Mouse (Mus musculus) embryonic facial prominence, embryonic 15.5 days (tissue): ENCODE measurements around the gene Pecam1. TPM values are rescaled to one million over a fixed set of nuclear protein-coding genes. Genes with fewer than 3 reads are reported as not detected.

Source experiments
- ATAC-seq: fragments of 200-750 bp; cut with Nextera tagmentation; 2 replicates; pipeline ENCODE4 v1.8.0; 2017; ENCODE audit warnings: low read depth, moderate TSS enrichment; ENCODE audit not compliant: insufficient number of reproducible peaks, low FRiP score, low TSS enrichment
- H3K27ac ChIP-seq: fragments of 300-500 bp; sonication (generic); replicated peaks from 2 replicates; pipeline ENCODE4 v1.5.1; 2015; ENCODE audit warnings: mild to moderate bottlenecking, inconsistent platforms
- H3K27me3 ChIP-seq: fragments of 300-500 bp; sonication (generic); 2 replicates; pipeline ENCODE4 v1.6.1; 2015; ENCODE audit warnings: inconsistent platforms
- H3K36me3 ChIP-seq: fragments of 300-500 bp; sonication (generic); 2 replicates; pipeline ENCODE4 v1.6.1; 2015; ENCODE audit warnings: mild to moderate bottlenecking, inconsistent platforms
- H3K4me1 ChIP-seq: fragments of 300-500 bp; sonication (generic); 2 replicates; pipeline ENCODE4 v1.6.1; 2015; ENCODE audit warnings: inconsistent platforms
- H3K4me2 ChIP-seq: fragments of 300-500 bp; sonication (generic); replicated peaks from 2 replicates; pipeline ENCODE4 v1.6.1; 2015; ENCODE audit warnings: mild to moderate bottlenecking, inconsistent platforms
- H3K4me3 ChIP-seq: fragments of 300-500 bp; sonication (generic); replicated peaks from 2 replicates; pipeline ENCODE4 v1.5.1; 2015; ENCODE audit warnings: mild to moderate bottlenecking, inconsistent platforms
- H3K9ac ChIP-seq: fragments of 300-500 bp; sonication (generic); 2 replicates; pipeline ENCODE4 v1.6.1; 2015; ENCODE audit warnings: inconsistent platforms
- H3K9me3 ChIP-seq: fragments of 300-500 bp; sonication (generic); replicated peaks from 2 replicates; pipeline ENCODE4 v1.6.1; 2016; ENCODE audit warnings: inconsistent platforms
- WGBS: fragments of 180-500 bp; shearing (Covaris S2); methylation state at CpG from one replicate; pipeline ENCODE4 v1.1.7; 2015; 5-methylcytosine and 5-hydroxymethylcytosine counted together
- polyA plus RNA-seq: library from polyadenylated mRNA; unstranded; fragments of >200 nt; fragmentation: Nextera tagmentation; extraction: Ambion mirVana; gene quantifications from 2 replicates; pipeline ENCODE4 v1.2.1, GENCODE M21; 2015

Pecam1 gene
- polyA plus RNA-seq, 1 experiment from 2014 or later, result 43.7 TPM

- H3K9ac ChIP-seq, result no peak overlapping the region
- H3K27me3 ChIP-seq, result no peaks in the 10 kb centered on the region
- no peak for ATAC-seq
- no peaks in the 10 kb centered on the region for H3K4me1 ChIP-seq
- no peaks in the 10 kb centered on the region for H3K36me3 ChIP-seq
- no peak overlapping the region for H3K4me2 ChIP-seq
- H3K27ac ChIP-seq, result no peak overlapping the region
- no peak overlapping the region for H3K4me3 ChIP-seq
- 89% methylated on average over 8 of the region's 8 CpGs for WGBS
- no peaks in the 10 kb centered on the region for H3K9me3 ChIP-seq
These were observed 66.4 kb downstream of the Pecam1 start for GRCm38 (mm10) chr11:106684027-106684426.

- no peak overlapping the region for H3K4me3 ChIP-seq
- H3K9ac ChIP-seq, result no peak overlapping the region
- H3K9me3 ChIP-seq, result no peaks in the 10 kb centered on the region
- H3K36me3 ChIP-seq, result no peaks in the 10 kb centered on the region
- no peak for ATAC-seq
- 77% methylated on average over 3 of the region's 3 CpGs for WGBS
- no peaks in the 10 kb centered on the region for H3K27me3 ChIP-seq
- no peak overlapping the region for H3K27ac ChIP-seq
- no peaks in the 10 kb centered on the region for H3K4me1 ChIP-seq
- H3K4me2 ChIP-seq, result no peak overlapping the region
These were observed 67.1 kb downstream of the Pecam1 start for GRCm38 (mm10) chr11:106683345-106683744.

- Histone ChIP-seq H3K4me1 (0 out of 2 replicates have a peak, but pooled peaks cover 6% of the 10 kb centered on the region), H3K9ac (no peak overlapping the region), H3K4me3 (no peak overlapping the region), H3K36me3 (no peaks in the 10 kb centered on the region), H3K27me3 (no peaks in the 10 kb centered on the region), H3K27ac (no peak overlapping the region), H3K4me2 (no peak overlapping the region), H3K9me3 (no peaks in the 10 kb centered on the region)
- 81% methylated on average over 6 of the region's 6 CpGs for whole genome bisulfite sequencing
- no peak for ATAC-seq
These were observed 69.3 kb downstream of the Pecam1 start for GRCm38 (mm10) chr11:106681138-106681537.

DNA sequence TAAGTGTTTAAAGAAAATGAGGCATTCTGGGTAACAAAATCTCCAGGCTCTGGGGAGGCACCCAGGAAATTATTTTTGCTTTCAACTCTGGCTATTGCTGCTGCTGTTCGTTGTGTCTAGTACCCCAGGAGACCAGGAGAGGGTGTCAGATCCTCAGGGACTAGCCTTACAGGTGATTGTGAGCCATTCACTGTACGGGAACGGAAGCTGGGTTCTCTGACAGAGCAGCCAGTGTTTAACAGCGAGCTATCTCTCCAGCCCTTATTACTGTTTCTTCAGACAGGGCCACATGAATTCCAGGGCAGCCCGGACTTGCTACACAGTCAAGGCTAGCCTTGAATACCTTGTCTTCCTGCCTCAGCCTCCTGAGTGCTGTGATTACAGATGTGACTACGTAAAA lies 70.6 kb downstream of the Pecam1 start:
- no peaks in the 10 kb centered on the region for H3K36me3 ChIP-seq
- H3K4me3 ChIP-seq, result no peak overlapping the region
- peaks cover 17% of the 10 kb centered on the region for H3K4me1 ChIP-seq
- H3K27ac ChIP-seq, result 0 out of 2 replicates have a peak overlapping the region, but pooled peaks have one; percentile 0
- no peak for ATAC-seq
- WGBS, result 43% methylated on average over 6 of the region's 6 CpGs
- no peak overlapping the region for H3K4me2 ChIP-seq
- no peak overlapping the region for H3K9ac ChIP-seq
- H3K27me3 ChIP-seq, result no peaks in the 10 kb centered on the region
- H3K9me3 ChIP-seq, result no peaks in the 10 kb centered on the region

DNA sequence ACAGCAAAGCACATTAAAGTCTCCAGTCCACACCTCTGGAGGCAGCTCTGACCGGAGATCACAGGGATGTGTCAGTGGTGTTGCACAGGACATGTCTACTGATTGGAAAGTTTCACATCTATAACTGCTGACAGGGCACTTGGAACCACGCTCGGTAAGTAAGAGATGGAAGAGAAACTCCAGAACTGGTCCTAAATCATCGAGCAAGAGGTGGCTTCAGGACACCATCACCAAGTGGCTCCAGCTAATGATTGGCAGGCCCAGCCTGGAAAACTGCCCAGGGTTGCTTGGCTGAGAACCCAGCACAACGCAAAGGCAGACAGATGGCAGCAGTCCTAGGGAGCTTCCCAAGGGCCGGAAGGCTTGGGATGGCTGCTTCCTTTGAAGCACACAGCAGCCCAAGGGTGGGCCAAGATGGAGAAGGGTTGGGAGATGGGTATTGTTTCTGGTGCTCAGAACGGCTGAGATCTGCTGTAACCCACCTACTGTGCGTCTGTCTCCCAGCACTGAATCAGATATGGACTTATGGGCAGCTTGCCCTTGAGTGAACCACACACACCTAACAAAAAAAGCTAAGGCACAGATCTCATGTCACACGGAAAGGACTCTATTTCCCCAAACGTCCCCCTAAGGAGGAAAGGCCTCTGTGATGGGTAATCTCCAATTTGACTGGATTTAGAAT lies 72.4 kb downstream of the Pecam1 start:
- no peak for ATAC-seq

GRCm38 (mm10) chr11:106677331-106677730 lies 73.1 kb downstream of the Pecam1 start:
- H3K4me3 ChIP-seq, result no peak overlapping the region
- H3K36me3 ChIP-seq, result no peaks in the 10 kb centered on the region
- H3K27me3 ChIP-seq, result no peaks in the 10 kb centered on the region
- no peak overlapping the region for H3K9ac ChIP-seq
- peaks cover 39% of the 10 kb centered on the region for H3K4me1 ChIP-seq
- H3K4me2 ChIP-seq, result no peak overlapping the region
- H3K9me3 ChIP-seq, result no peaks in the 10 kb centered on the region
- H3K27ac ChIP-seq, result no peak overlapping the region
- no peak for ATAC-seq
- WGBS, result 76% methylated on average over 4 of the region's 4 CpGs

More for the DNA sequence above, 72.4 kb downstream of the Pecam1 start:
- Histone ChIP-seq H3K27me3 (no peaks in the 10 kb centered on the region), H3K4me2 (no peak overlapping the region), H3K9ac (no peak overlapping the region), H3K27ac (no peak overlapping the region), H3K36me3 (no peaks in the 10 kb centered on the region), H3K9me3 (no peaks in the 10 kb centered on the region), H3K4me1 (peaks cover 35% of the 10 kb centered on the region), H3K4me3 (no peak overlapping the region)
- 67% methylated on average over 10 of the region's 10 CpGs for WGBS

DNA sequence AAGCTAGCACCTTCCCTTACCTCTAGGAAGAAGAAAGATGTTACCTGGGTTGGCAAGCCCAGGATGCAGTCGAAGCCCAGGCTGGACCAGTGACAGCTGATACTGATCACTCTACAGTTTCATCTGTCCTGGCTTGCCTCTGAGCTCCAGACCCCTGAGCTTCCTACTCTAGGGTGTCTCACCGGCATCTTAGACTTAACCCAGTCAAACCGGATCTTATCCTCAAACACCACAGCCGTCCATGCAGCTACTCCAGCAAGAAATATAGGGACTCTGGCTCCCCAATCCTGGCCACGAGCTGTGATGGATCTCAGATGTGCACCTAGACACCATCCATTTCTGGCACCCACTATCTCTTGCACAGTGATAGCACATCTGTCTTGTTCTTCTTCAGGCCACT lies 74.6 kb downstream of the Pecam1 start:
- H3K36me3 ChIP-seq, result no peaks in the 10 kb centered on the region
- no peaks in the 10 kb centered on the region for H3K27me3 ChIP-seq
- no peak for ATAC-seq
- no peak overlapping the region for H3K4me2 ChIP-seq
- H3K27ac ChIP-seq, result peak overlapping the region; percentile 86
- no peaks in the 10 kb centered on the region for H3K9me3 ChIP-seq
- no peak overlapping the region for H3K9ac ChIP-seq
- peaks cover 39% of the 10 kb centered on the region for H3K4me1 ChIP-seq
- no peak overlapping the region for H3K4me3 ChIP-seq
- WGBS, result 66% methylated on average over 5 of the region's 5 CpGs

GRCm38 (mm10) chr11:106675201-106675726 lies 75.2 kb downstream of the Pecam1 start:
- Histone ChIP-seq H3K36me3 (no peaks in the 10 kb centered on the region), H3K27ac (peak overlapping the region; percentile 86), H3K4me3 (no peak overlapping the region), H3K4me2 (peak overlapping the region; percentile 32), H3K27me3 (no peaks in the 10 kb centered on the region), H3K9ac (no peak overlapping the region), H3K4me1 (peaks cover 39% of the 10 kb centered on the region), H3K9me3 (no peaks in the 10 kb centered on the region)
- 38% methylated on average over 10 of the region's 10 CpGs for WGBS
- ATAC-seq, result no peak

DNA sequence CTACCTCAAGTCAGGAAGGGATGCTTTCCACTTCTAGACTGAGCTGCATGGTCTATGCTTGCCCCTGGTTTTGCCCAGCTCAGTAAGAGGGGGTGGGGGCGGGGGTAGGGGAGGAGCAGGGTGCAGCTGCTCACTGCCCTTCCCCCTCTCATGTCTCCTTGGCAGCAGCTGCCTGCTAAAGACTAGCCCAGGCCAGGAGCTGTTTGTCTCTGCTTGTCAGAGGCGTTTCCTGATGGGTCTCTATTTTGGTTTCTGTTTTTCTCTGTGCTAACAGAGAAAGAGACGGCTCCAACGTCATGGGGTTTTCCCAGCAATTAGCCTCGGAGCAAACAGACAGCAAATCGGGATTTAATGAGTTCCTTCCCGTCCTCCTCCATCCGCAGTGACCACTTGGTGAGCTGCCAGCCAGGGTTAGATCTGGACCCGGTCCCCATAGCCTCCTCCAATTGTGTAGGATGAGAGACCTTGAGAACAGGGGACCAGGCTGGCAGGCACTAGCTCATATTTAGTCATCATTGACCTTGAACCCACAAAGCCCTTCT lies 75.7 kb downstream of the Pecam1 start:
- ATAC-seq, result peak; percentile 83
- Histone ChIP-seq H3K4me3 (peak overlapping the region; percentile 10; the same call in 1 of the 2 replicates), H3K4me2 (peak overlapping the region; percentile 32), H3K27me3 (no peaks in the 10 kb centered on the region), H3K4me1 (peaks cover 42% of the 10 kb centered on the region), H3K27ac (peak overlapping the region; percentile 86), H3K36me3 (no peaks in the 10 kb centered on the region), H3K9ac (no peak overlapping the region), H3K9me3 (no peaks in the 10 kb centered on the region)
- 3% methylated on average over 9 of the region's 9 CpGs for WGBS

GRCm38 (mm10) chr11:106673727-106674611 lies 76.5 kb downstream of the Pecam1 start:
- Histone ChIP-seq H3K9ac (no peak overlapping the region), H3K4me1 (peaks cover 50% of the 10 kb centered on the region), H3K27ac (peak overlapping the region; percentile 86)

GRCm38 (mm10) chr11:106672919-106673505 lies 77.4 kb downstream of the Pecam1 start:
- Histone ChIP-seq H3K4me2 (no peak overlapping the region), H3K27me3 (no peaks in the 10 kb centered on the region), H3K4me1 (peaks cover 51% of the 10 kb centered on the region), H3K9me3 (no peaks in the 10 kb centered on the region), H3K27ac (0 out of 2 replicates have a peak overlapping the region, but pooled peaks have one; percentile 11), H3K9ac (no peak overlapping the region), H3K36me3 (no peaks in the 10 kb centered on the region), H3K4me3 (no peak overlapping the region)
- WGBS, result 77% methylated on average over 5 of the region's 5 CpGs
- ATAC-seq, result no peak

More at GRCm38 (mm10) chr11:106673727-106674611, 76.5 kb downstream of the Pecam1 start:
- H3K4me3 ChIP-seq, result peak overlapping the region; percentile 10; the same call in 1 of the 2 replicates
- WGBS, result 50% methylated on average over 8 of the region's 8 CpGs
- H3K9me3 ChIP-seq, result no peaks in the 10 kb centered on the region
- 0 out of 2 replicates have a peak, but pooled peaks have one; percentile 15 for ATAC-seq
- peak overlapping the region; percentile 32 for H3K4me2 ChIP-seq
- H3K36me3 ChIP-seq, result no peaks in the 10 kb centered on the region
- H3K27me3 ChIP-seq, result no peaks in the 10 kb centered on the region
